Mouse (Mus musculus) left cerebral cortex, postnatal 36 days (tissue): ENCODE data around the gene Bbc3. TPM values are rescaled to one million over a fixed set of nuclear protein-coding genes. Genes with fewer than 3 reads are reported as not detected.

ENCODE experiments used
- DNase-seq, 2 experiments: peaks; one replicate each; pipeline ENCODE4 v3.0.0; 2021 to 2022; ENCODE audit warnings: low spot score in 2 of 2, mixed read lengths in 1 of 2
- intact Hi-C: fragments of 180-260 bp; cut with DNase I; formaldehyde crosslinking; loops from one replicate; pipeline ENCODE4 v1.15.1; 2025
- total RNA-seq, 2 experiments: library from RNA; stranded (reverse); gene quantifications; 2 replicates each; pipeline ENCODE4 v1.2.3; 2021

The Bbc3 gene
- total RNA-seq, 2 experiments from 2014 or later: 11.9 to 14.6 TPM

DNA sequence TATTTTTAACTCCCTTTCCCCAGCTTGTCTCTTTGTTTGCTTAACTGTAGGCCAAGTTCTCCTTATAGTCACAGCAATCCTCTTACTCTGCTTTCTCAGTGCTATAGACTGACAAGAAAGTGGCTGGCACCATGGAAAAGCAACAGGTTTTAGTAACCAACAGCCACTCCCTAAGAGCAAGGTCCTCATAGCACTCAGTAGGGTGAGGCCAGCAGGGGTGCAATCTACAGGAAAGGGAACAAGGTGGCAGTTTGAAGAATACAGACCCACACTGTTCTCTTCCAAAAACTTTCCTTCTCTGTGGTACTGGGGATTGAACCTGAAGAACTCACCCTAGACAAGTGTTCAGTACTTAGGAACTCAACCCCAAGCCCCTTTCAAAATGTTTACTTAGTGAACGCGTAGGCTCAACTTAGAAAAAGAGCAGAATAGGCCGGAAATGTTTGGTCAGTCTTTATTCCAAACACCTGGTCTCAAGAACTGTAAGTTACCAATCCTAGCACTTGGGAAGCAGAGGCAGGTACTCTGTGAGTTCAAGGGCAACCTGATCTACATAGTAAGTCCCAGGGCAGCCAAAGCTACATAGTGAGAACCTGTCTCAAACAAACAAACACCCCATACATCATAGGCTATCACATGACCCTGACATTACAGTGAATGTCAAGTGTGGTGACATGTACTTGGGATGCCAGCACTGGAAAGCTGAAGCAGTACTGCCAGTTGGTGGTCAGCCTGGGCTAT is 47.8 kb downstream of the Bbc3 start:
- DNase-seq: no peak
- intact Hi-C loops: no loop called here

- no peak for DNase-seq
- intact Hi-C loops: no loop called here
Measured at GRCm38 (mm10) chr7:16357602-16358001, 49.4 kb downstream of the Bbc3 start.

DNA sequence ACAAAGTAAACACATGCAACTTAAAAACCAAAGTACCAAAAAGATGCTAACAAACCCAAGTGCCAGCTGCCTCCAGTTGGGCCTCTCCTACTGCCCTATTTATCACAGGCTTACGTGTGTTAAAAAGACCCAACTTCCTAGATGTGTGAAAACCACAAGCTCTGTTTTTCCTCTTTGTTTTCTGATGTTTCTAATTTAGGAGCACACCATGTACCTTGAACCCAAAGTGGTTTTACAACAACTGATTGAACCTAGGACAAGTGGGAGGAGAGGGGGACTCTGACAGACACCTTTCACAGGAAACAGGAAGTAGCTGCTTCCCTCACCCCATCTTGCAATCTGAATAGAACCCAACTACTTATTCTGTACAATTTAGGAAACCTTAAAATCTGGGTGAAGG is 56.1 kb downstream of the Bbc3 start:
- intact Hi-C loops: no loop called here
- DNase-seq: no peak

GRCm38 (mm10) chr7:16364901-16365500 is 56.8 kb downstream of the Bbc3 start:
- no peak for DNase-seq
- intact Hi-C loops: no loop called here

DNA sequence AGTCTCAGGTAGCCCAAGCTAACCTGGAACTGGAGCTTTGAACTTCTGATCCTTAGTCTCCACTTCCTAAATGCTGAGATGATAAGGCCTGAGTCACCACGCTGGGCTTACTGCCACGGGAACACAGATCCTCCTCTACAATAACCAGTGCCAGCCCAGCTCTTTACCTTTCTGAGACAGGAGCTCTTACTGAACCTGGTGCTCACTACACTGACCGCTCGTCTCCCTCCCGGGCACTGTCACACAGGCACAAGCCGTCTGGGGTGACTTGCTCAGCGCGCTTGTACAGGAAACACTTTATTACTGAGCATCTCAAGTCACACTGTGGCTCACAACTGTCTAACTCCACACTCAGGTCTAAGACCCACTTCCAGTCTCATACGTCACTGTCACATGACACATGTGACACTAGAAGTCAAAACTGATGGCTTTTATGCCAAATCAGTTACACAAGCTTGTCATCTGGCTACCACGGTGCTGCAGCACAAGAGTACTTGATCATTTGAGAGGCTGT is 58.0 kb downstream of the Bbc3 start:
- DNase-seq: no peak
- intact Hi-C loops: no loop called here

GRCm38 (mm10) chr7:16366669-16367068 is 58.5 kb downstream of the Bbc3 start:
- no peak for DNase-seq
- intact Hi-C loops: no loop called here

Other genes starting within 250 kb of the Bbc3 start
- gene Zfp541, start 246.6 kb upstream of the Bbc3 start, total RNA-seq: under 1 TPM; 0.64 to 0.88 TPM
- 100 to 1,000 TPM; 269 to 307 TPM for gene Napa, start 209.9 kb upstream of the Bbc3 start, total RNA-seq
- gene Kptn, start 188.5 kb upstream of the Bbc3 start, total RNA-seq: 10 to 100 TPM; 40.9 to 44.9 TPM
- gene Slc8a2, start 178.6 kb upstream of the Bbc3 start, total RNA-seq: 100 to 1,000 TPM; 242 to 273 TPM
- 10 to 100 TPM; 37.3 to 40.9 TPM for gene Meis3, start 133.3 kb upstream of the Bbc3 start, total RNA-seq
- 10 to 100 TPM; 11.2 to 13.1 TPM for gene Dhx34, start 86.4 kb upstream of the Bbc3 start, total RNA-seq
- under 1 TPM; 0.61 to 0.74 TPM for gene C5ar2, start 64.2 kb upstream of the Bbc3 start, total RNA-seq
- 1 to 10 TPM in 1 of 2 experiments, under 1 TPM in 1; 0.54 to 2.5 TPM for gene C5ar1, start 48.9 kb upstream of the Bbc3 start, total RNA-seq
- gene Inafm1, start 34.8 kb upstream of the Bbc3 start, total RNA-seq: 10 to 100 TPM; 32.1 to 33.5 TPM
- gene Ccdc9, start 21.6 kb upstream of the Bbc3 start, total RNA-seq: 10 to 100 TPM; 75.4 to 87.2 TPM
- 100 to 1,000 TPM; 104 to 111 TPM for gene Sae1, start 79.4 kb downstream of the Bbc3 start, total RNA-seq
- 10 to 100 TPM; 66.3 to 67.7 TPM for gene Zc3h4, start 92.5 kb downstream of the Bbc3 start, total RNA-seq
- gene Tmem160, start 144.4 kb downstream of the Bbc3 start, total RNA-seq: 10 to 100 TPM; 62.3 to 85.7 TPM
- 1 to 10 TPM; 9.9 to 10.0 TPM for gene Npas1, start 169.3 kb downstream of the Bbc3 start, total RNA-seq